Mouse (Mus musculus): ENCODE data around the gene Artn.

The Artn gene

GRCm38 (mm10) chr4:117929391-117929881 is at the start of gene Artn:
Gene Artn, minus strand, starts transcription at chr4:117929763.
- DNase-seq (ENCODE audit: low spot score) = peak; percentile 51

- DNase-seq (ENCODE audit: low spot score) = no peak
These were observed 49.6 kb upstream of the Artn start for GRCm38 (mm10) chr4:117979181-117979580.

- no peak for DNase-seq (ENCODE audit: low spot score)
These were observed 48.7 kb upstream of the Artn start for GRCm38 (mm10) chr4:117978282-117978681.

GRCm38 (mm10) chr4:117977841-117978240 is 48.3 kb upstream of the Artn start:
- DNase-seq (ENCODE audit: low spot score) = no peak

GRCm38 (mm10) chr4:117977371-117977770 is 47.8 kb upstream of the Artn start:
- no peak for DNase-seq (ENCODE audit: low spot score)

- no peak for DNase-seq (ENCODE audit: low spot score)
These were observed 46.3 kb upstream of the Artn start for GRCm38 (mm10) chr4:117975820-117976219.

- DNase-seq (ENCODE audit: low spot score) = no peak
These were observed 45.2 kb upstream of the Artn start for GRCm38 (mm10) chr4:117974719-117975118.

GRCm38 (mm10) chr4:117972999-117973398 is 43.4 kb upstream of the Artn start:
- DNase-seq (ENCODE audit: low spot score) = no peak

- no peak for DNase-seq (ENCODE audit: low spot score)
These were observed 34.9 kb upstream of the Artn start for GRCm38 (mm10) chr4:117964346-117965025.

- DNase-seq (ENCODE audit: low spot score) = no peak
These were observed 27.9 kb upstream of the Artn start for GRCm38 (mm10) chr4:117957492-117957891.

GRCm38 (mm10) chr4:117947493-117947892 is 17.9 kb upstream of the Artn start:
- no peak for DNase-seq (ENCODE audit: low spot score)

GRCm38 (mm10) chr4:117946639-117947305 is 17.2 kb upstream of the Artn start:
- DNase-seq (ENCODE audit: low spot score) = no peak

- DNase-seq (ENCODE audit: low spot score) = no peak
These were observed 13.8 kb upstream of the Artn start for GRCm38 (mm10) chr4:117943317-117943716.

GRCm38 (mm10) chr4:117936964-117937363 is 7.4 kb upstream of the Artn start:
- no peak for DNase-seq (ENCODE audit: low spot score)

GRCm38 (mm10) chr4:117934081-117934480 is 4.5 kb upstream of the Artn start:
- DNase-seq (ENCODE audit: low spot score) = no peak

GRCm38 (mm10) chr4:117933248-117933647 is 3.7 kb upstream of the Artn start:
- peak; percentile 41 for DNase-seq (ENCODE audit: low spot score)

GRCm38 (mm10) chr4:117928699-117929241 is 793 bp downstream of the Artn start:
- DNase-seq (ENCODE audit: low spot score) = peak; percentile 58

GRCm38 (mm10) chr4:117928234-117928633 is 1.3 kb downstream of the Artn start:
- no peak for DNase-seq (ENCODE audit: low spot score)

- DNase-seq (ENCODE audit: low spot score) = no peak
These were observed 2.7 kb downstream of the Artn start for GRCm38 (mm10) chr4:117926545-117927482.

- no peak for DNase-seq (ENCODE audit: low spot score)
These were observed 4.6 kb downstream of the Artn start for GRCm38 (mm10) chr4:117924916-117925315.

GRCm38 (mm10) chr4:117923450-117923849 is 6.1 kb downstream of the Artn start:
- DNase-seq (ENCODE audit: low spot score) = no peak

GRCm38 (mm10) chr4:117921358-117921757 is 8.2 kb downstream of the Artn start:
- no peak for DNase-seq (ENCODE audit: low spot score)

Data from lung, postnatal 25 days (tissue).